Mouse (Mus musculus) heart, postnatal 0 days (tissue): ENCODE results near the gene Mctp1. TPM values are rescaled to one million over a fixed set of nuclear protein-coding genes. Genes with fewer than 3 reads are reported as not detected.

Experiments used
- ATAC-seq: fragments of 200-750 bp; cut with Nextera tagmentation; 2 replicates; pipeline ENCODE4 v1.8.0; 2017; ENCODE audit warnings: low read depth, moderate number of reproducible peaks, moderate library complexity; ENCODE audit not compliant: insufficient read depth
- DNase-seq: peaks from one replicate; pipeline ENCODE4 v3.0.0-alpha.2; 2016; ENCODE audit warnings: low spot score
- H3K27ac ChIP-seq: fragments of 300-500 bp; sonication (generic); 2 replicates; pipeline ENCODE4 v1.5.1; 2014; ENCODE audit warnings: low read depth, mild to moderate bottlenecking
- H3K27me3 ChIP-seq: fragments of 300-500 bp; sonication (generic); 2 replicates; pipeline ENCODE4 v1.6.1; 2014; ENCODE audit warnings: low read length, mixed read lengths; ENCODE audit not compliant: control insufficient read depth, insufficient read depth
- H3K36me3 ChIP-seq: fragments of 300-500 bp; sonication (generic); replicated peaks from 2 replicates; pipeline ENCODE4 v1.6.1; 2014; ENCODE audit warnings: low read length, mixed read lengths; ENCODE audit not compliant: control insufficient read depth, insufficient read depth
- H3K4me1 ChIP-seq: fragments of 300-500 bp; sonication (generic); 2 replicates; pipeline ENCODE4 v1.6.1; 2014; ENCODE audit warnings: antibody characterized with exemption; ENCODE audit not compliant: control insufficient read depth, insufficient read depth
- H3K4me2 ChIP-seq: fragments of 300-500 bp; sonication (generic); 2 replicates; pipeline ENCODE4 v1.6.1; 2014; ENCODE audit warnings: low read depth, mild to moderate bottlenecking, low read length, moderate library complexity
- H3K4me3 ChIP-seq: fragments of 300-500 bp; sonication (generic); 2 replicates; pipeline ENCODE4 v1.5.1; 2014; ENCODE audit warnings: low read depth, low read length
- H3K9ac ChIP-seq: fragments of 300-500 bp; sonication (generic); replicated peaks from 2 replicates; pipeline ENCODE4 v1.6.1; 2014; ENCODE audit warnings: low read depth, low read length, mixed read lengths
- H3K9me3 ChIP-seq: fragments of 300-500 bp; sonication (generic); replicated peaks from 2 replicates; pipeline ENCODE4 v1.6.1; 2016; ENCODE audit warnings: low read length; ENCODE audit not compliant: control insufficient read depth
- CTCF ChIP-seq: IDR thresholded peaks from 2 replicates; pipeline ENCODE4 v1.5.1; 2016; ENCODE audit warnings: antibody characterized with exemption, control low read depth, low read depth
- EP300 ChIP-seq: IDR thresholded peaks from 2 replicates; pipeline ENCODE4 v1.6.1; 2016; ENCODE audit warnings: antibody characterized with exemption, low read depth
- WGBS: fragments of 180-500 bp; shearing (Covaris S2); extraction: QIAGEN DNeasy Blood & Tissue Kit; methylation state at CpG from one replicate; pipeline ENCODE4 v1.1.7; 2014; 5-methylcytosine and 5-hydroxymethylcytosine counted together
- polyA plus RNA-seq: library from polyadenylated mRNA; unstranded; fragments of >200 nt; fragmentation: Nextera tagmentation; extraction: Ambion mirVana; gene quantifications from 2 replicates; pipeline ENCODE4 v1.2.1, GENCODE M21; 2015
- total RNA-seq: library from RNA; depleted of rRNA; stranded (reverse); fragments of >200 nt; gene quantifications from 2 replicates; pipeline ENCODE4 v1.2.3, GENCODE M21; 2014; ENCODE audit warnings: low replicate concordance

Mctp1 gene
- total and polyA plus RNA-seq, 2 experiments from 2014 or later: 0.34 TPM; not detected in 1

DNA sequence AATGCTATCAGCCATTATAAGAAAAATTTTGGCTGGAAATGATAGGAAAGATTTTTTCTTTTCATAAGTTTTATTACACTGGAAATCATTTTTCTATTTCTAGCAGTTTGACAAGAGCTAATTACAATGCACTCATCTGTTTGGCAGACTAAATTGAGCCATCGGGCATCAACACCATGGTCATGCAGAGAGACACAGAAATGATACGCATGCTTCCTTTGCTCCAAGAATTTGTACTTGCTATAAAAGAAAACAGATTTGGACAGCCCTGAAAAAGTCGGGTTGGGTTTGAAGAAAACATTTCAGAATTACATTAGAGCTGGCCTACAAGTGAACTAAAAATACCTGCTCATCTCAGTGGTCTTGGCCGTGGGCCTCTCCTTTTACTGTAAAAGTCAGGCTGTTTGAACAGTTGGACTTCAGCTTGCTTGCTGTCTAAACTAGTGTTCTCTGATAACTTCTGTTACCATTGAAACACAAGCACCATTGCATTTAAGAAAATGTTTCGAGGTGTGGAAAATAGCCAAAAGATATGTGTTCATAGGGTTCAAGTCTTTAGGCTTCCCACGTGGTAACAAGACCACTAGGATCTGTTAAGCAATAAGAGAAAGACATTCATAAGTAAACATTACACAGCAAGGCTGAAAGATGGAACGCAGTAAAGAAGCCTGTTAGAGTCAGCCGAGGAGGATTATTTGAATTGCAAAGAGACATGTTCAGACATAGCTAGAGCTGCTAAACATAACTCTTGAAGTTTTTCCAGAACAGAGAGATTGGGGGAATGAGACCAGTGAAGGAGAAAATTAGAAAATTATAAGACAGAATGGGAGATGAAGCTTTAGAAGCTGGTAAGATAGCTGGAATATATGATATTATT, 493.8 kb downstream of the Mctp1 start:
- no peak overlapping the region for H3K9ac ChIP-seq
- no peak overlapping the region for H3K4me3 ChIP-seq
- no peaks in the 10 kb centered on the region for H3K27me3 ChIP-seq
- ATAC-seq (no peak), DNase-seq (no peak)
- WGBS: 67% methylated on average over 8 of the region's 8 CpGs
- H3K36me3 ChIP-seq: no peaks in the 10 kb centered on the region
- no peak overlapping the region for H3K27ac ChIP-seq
- no peak overlapping the region for H3K4me2 ChIP-seq
- no peaks in the 10 kb centered on the region for H3K9me3 ChIP-seq
- TF ChIP-seq EP300 (no peak), CTCF (no peak)
- H3K4me1 ChIP-seq: no peaks in the 10 kb centered on the region

GRCm38 (mm10) chr13:76879008-76879407, 494.7 kb downstream of the Mctp1 start:
- Histone ChIP-seq H3K4me1 (no peaks in the 10 kb centered on the region), H3K9ac (no peak overlapping the region), H3K27ac (no peak overlapping the region), H3K27me3 (no peaks in the 10 kb centered on the region), H3K9me3 (no peaks in the 10 kb centered on the region), H3K36me3 (no peaks in the 10 kb centered on the region), H3K4me2 (no peak overlapping the region), H3K4me3 (no peak overlapping the region)
- no peak for ATAC-seq
- DNase-seq: no peak
- WGBS: 45% methylated on average over 3 of the region's 3 CpGs
- TF ChIP-seq CTCF: no peak
- TF ChIP-seq EP300: no peak

DNA sequence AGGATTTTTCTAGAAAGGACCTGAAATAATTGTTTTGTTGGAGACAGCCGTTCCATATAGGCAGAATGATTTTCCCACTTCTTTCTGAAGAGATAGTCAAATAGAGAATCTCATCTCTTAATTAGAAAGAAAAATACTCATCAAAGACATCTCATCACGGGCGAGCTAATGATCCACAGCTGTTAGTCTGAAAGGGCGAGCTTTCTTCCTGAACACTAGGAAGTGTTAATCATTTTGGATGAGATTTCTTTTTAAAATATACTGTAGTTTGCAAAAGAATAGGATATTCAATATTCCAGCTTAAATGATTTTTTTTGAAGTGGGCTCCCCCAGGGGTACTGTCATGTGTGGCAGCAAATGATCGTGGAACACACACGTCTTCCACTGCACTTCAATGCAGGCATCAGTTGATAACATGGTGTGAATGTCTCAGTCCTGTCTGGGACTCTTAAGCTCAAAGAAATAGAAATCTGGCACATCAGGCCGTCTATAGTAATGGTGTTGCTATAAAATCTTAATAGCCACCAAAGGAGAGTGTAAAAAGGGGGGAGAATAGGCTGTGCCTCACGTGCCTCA, 500.3 kb downstream of the Mctp1 start:
- 64% methylated on average over 8 of the region's 8 CpGs for WGBS
- Histone ChIP-seq H3K4me2 (no peak overlapping the region), H3K27me3 (no peaks in the 10 kb centered on the region), H3K4me3 (no peak overlapping the region), H3K4me1 (no peaks in the 10 kb centered on the region), H3K27ac (no peak overlapping the region), H3K36me3 (no peaks in the 10 kb centered on the region), H3K9ac (no peak overlapping the region), H3K9me3 (no peaks in the 10 kb centered on the region)
- no peak for DNase-seq
- TF ChIP-seq CTCF: no peak
- TF ChIP-seq EP300: no peak
- ATAC-seq: no peak

DNA sequence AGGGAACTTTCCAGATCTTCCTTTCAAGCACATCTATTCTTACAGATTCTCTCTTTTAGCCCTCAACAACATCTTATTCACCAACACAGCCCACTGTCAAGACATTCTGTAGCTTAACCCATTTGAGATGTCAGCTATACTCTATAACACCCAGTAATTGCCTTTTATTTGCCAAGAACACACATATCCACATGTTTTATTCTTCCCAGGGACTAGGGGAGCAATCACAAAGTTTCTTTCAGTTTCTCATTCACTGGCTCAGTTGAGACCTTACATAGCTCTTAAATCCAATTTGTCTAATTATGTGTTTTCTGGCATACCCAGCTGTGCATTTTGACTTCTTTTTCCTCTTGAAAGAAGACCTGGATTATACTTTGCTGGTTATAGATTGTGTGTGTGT, 508.7 kb downstream of the Mctp1 start:
- ATAC-seq: no peak
- H3K4me1 ChIP-seq: no peaks in the 10 kb centered on the region

DNA sequence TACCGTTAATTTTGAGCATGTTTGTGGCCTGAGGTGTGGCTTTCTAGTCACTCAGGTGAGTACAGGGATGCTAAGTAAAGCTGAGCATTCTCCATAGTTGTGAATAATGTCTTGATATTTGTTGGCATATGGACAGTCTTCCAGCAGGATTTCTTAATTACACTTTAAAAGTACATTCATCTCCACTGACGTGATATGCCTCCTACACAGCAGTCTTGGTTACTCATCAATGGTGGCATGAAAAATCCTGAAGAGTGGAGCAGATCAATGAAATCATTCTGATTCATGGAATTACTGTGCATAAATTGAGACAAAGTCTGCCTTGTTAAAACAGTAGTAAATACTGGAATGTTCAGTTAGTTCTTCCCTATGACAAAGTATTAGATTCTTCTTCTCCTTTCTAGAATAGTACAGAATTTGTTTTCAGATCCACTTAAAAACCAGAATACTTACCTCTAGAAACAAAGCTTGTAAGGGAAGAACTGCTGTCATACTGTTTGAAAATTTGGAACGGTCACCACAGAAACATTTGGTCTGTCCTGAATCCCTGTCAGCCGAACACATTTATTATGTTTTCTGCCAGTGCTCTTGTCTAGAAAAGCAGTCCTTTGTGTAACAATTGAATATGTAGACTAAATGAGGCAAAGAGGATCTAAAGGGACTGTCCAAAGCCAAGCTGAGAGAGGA, 511.6 kb downstream of the Mctp1 start:
- 79% methylated on average over 4 of the region's 4 CpGs for WGBS
- H3K27me3 ChIP-seq: no peaks in the 10 kb centered on the region

More for the DNA sequence above, 508.7 kb downstream of the Mctp1 start:
- no peak overlapping the region for H3K9ac ChIP-seq
- no peaks in the 10 kb centered on the region for H3K9me3 ChIP-seq
- H3K27ac ChIP-seq: no peak overlapping the region
- no peak for DNase-seq
- H3K4me2 ChIP-seq: no peak overlapping the region
- no peaks in the 10 kb centered on the region for H3K27me3 ChIP-seq
- TF ChIP-seq CTCF: no peak
- TF ChIP-seq EP300: no peak
- H3K36me3 ChIP-seq: no peaks in the 10 kb centered on the region
- H3K4me3 ChIP-seq: no peak overlapping the region

More for the DNA sequence above, 511.6 kb downstream of the Mctp1 start:
- DNase-seq (no peak), ATAC-seq (no peak)
- no peaks in the 10 kb centered on the region for H3K9me3 ChIP-seq
- H3K27ac ChIP-seq: no peak overlapping the region
- no peak overlapping the region for H3K9ac ChIP-seq
- H3K4me1 ChIP-seq: no peaks in the 10 kb centered on the region
- H3K4me3 ChIP-seq: no peak overlapping the region
- no peak for TF ChIP-seq EP300
- TF ChIP-seq CTCF: no peak
- no peaks in the 10 kb centered on the region for H3K36me3 ChIP-seq
- H3K4me2 ChIP-seq: no peak overlapping the region
